Mouse (Mus musculus) heart, embryonic 10.5 days (tissue): Measurements from ENCODE around the gene Prune2. TPM values are rescaled to one million over a fixed set of nuclear protein-coding genes. Genes with fewer than 3 reads are reported as not detected.

ENCODE experiments used
- DNase-seq: peaks from one replicate; pipeline ENCODE4 v3.0.0-alpha.2; 2017; ENCODE audit warnings: low spot score
- H3K27ac ChIP-seq: fragments of 300-500 bp; sonication (generic); 2 replicates; pipeline ENCODE4 v1.5.1; 2016; ENCODE audit warnings: mild to moderate bottlenecking
- H3K27me3 ChIP-seq: fragments of 300-500 bp; sonication (generic); 2 replicates; pipeline ENCODE4 v1.6.1; 2016; ENCODE audit warnings: mild to moderate bottlenecking; ENCODE audit not compliant: poor library complexity, insufficient read depth, severe bottlenecking
- H3K36me3 ChIP-seq: fragments of 300-500 bp; sonication (generic); 2 replicates; pipeline ENCODE4 v1.6.1; 2016; ENCODE audit warnings: mild to moderate bottlenecking, moderate library complexity
- H3K4me1 ChIP-seq: fragments of 300-500 bp; sonication (generic); 2 replicates; pipeline ENCODE4 v1.6.1; 2016; ENCODE audit warnings: mild to moderate bottlenecking
- H3K4me3 ChIP-seq: fragments of 300-500 bp; sonication (generic); 2 replicates; pipeline ENCODE4 v1.5.1; 2016; ENCODE audit warnings: mild to moderate bottlenecking, moderate library complexity
- H3K9me3 ChIP-seq: fragments of 300-500 bp; sonication (generic); 2 replicates; pipeline ENCODE4 v1.6.1; 2016; ENCODE audit warnings: mild to moderate bottlenecking, moderate library complexity
- WGBS: fragments of 180-500 bp; shearing (Covaris S2); methylation state at CpG from one replicate; pipeline ENCODE4 v1.1.7; 2016; 5-methylcytosine and 5-hydroxymethylcytosine counted together
- polyA plus RNA-seq: library from polyadenylated mRNA; unstranded; fragments of >200 nt; fragmentation: Nextera tagmentation; extraction: Ambion mirVana; gene quantifications from 2 replicates; pipeline ENCODE4 v1.2.1, GENCODE M21; 2016

The Prune2 gene
- polyA plus RNA-seq, 1 experiment from 2014 or later = 3.6 TPM

DNA sequence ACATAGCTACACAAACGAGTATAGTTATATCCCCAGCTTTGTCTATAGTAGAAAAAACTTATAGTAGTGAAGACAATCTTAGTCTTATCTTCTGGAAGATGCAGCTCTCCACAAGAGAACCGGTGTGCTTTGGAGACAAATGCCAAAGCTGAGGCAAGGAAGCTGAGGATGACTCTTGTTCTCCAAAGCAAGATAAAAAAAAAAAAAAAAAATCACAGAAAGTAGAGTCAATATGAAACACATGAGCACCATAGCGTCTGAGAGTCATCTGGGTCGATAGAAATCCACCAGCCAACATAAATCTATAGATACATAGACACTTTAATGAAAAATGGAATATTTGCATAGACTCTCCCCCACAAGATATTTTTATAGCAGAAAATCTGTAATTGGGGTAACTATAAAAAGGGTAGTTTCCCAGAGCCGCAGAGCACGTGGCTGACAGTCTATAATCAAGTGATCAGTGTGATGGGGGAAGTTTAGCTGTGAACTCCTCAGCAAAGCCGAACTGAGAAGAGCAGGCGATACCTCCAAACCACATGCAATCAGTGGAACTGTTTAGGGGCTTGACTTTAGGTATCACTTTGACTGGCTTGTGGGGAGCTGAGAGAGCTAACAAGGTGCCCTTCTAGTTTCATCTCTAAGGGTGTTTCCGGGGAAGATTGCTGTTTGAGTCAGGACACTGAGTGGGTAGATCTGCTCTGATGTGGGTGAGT lies 308.7 kb downstream of the Prune2 start:
- no peaks in the 10 kb centered on the region for H3K4me1 ChIP-seq
- WGBS = 87% methylated on average over 9 of the region's 9 CpGs
- DNase-seq = no peak

DNA sequence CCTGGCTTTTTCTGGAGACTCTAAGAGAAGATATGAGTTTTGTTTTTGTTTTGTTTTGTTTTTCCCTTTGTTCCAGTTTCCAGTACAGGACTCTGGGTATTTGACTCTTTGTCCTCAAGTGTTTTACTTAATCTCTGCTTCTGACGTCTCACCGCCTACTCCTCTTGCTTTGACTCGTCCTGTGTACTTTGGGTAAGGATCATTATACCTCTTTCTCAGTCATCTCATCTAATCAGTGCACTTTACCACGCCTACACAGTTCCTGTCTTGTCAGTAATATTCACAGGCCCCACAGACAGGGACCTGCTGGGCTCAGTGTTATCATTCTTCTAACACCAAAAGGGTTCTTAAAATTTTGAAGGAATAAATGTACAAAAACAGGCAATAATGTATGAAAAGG lies 312.8 kb downstream of the Prune2 start:
- no peak for DNase-seq
- no peak overlapping the region for H3K27ac ChIP-seq
- H3K4me3 ChIP-seq = no peak overlapping the region
- no peaks in the 10 kb centered on the region for H3K36me3 ChIP-seq
- no peaks in the 10 kb centered on the region for H3K9me3 ChIP-seq
- 62% methylated on average over 4 of the region's 4 CpGs for WGBS
- H3K4me1 ChIP-seq = peaks cover 7% of the 10 kb centered on the region; the same call in 1 of the 2 replicates
- no peaks in the 10 kb centered on the region for H3K27me3 ChIP-seq

More for the DNA sequence above, 308.7 kb downstream of the Prune2 start:
- Histone ChIP-seq H3K9me3 (no peaks in the 10 kb centered on the region), H3K36me3 (no peaks in the 10 kb centered on the region), H3K27ac (no peak overlapping the region), H3K4me3 (no peak overlapping the region), H3K27me3 (no peaks in the 10 kb centered on the region)

DNA sequence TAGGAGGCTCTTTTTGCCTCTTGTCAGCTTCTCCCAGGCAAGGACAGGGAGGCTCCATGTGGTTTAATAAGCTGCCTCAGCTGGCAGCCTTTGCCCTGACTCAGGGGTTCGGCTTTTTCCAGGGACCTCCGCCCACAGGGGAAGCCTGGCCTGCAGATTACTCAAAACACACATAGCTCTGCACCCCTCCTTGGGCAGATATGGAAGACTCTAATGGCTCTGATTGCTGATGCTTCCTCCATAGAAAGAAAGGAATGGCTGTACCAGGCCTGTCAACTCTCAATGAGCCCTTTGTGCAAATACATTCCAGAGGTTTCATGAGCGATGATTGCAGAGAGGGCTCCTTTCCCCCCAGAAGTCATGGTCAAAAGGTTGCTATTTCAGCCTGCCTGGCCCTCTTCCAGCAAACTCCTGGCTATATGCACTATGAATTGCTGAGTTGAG lies 315.3 kb downstream of the Prune2 start:
- Histone ChIP-seq H3K27ac (peak overlapping the region; percentile 76), H3K36me3 (no peaks in the 10 kb centered on the region), H3K27me3 (no peaks in the 10 kb centered on the region), H3K9me3 (no peaks in the 10 kb centered on the region), H3K4me1 (peaks cover 7% of the 10 kb centered on the region; the same call in 1 of the 2 replicates), H3K4me3 (no peak overlapping the region)
- DNase-seq = peak; percentile 83
- WGBS = 27% methylated on average over 3 of the region's 3 CpGs

DNA sequence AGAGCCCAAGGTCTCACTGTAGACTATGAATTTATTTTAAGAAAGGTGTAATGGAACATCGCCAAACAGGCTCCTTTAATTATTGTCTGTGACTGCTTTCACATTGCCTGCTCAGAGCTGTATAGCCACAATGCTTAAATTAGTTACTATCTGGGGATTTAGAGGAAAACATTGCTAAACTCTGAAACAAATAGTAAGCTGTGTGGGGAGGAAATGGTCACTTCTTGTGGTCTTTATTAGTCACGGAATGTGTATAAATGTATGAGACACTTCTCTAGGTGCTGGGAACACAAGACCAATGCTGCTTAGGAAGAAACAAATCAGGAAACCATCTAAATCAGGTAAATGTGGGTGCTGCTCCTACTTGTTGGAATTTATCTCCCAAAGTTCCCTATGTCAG lies 317.1 kb downstream of the Prune2 start:
- no peaks in the 10 kb centered on the region for H3K9me3 ChIP-seq
- no peaks in the 10 kb centered on the region for H3K27me3 ChIP-seq
- no peak for DNase-seq
- peaks cover 7% of the 10 kb centered on the region; the same call in 1 of the 2 replicates for H3K4me1 ChIP-seq
- no peak overlapping the region for H3K4me3 ChIP-seq
- H3K36me3 ChIP-seq = no peaks in the 10 kb centered on the region
- 82% methylated on average over 2 of the region's 2 CpGs for WGBS
- no peak overlapping the region for H3K27ac ChIP-seq

Other genes with a start within 250 kb of the Prune2 start
- 7.4 and 8.2 TPM in 2 replicates for gene Vps13a, start 175.2 kb upstream of the Prune2 start, polyA plus RNA-seq
- gene Foxb2, start 82.3 kb upstream of the Prune2 start, polyA plus RNA-seq = not detected in 2 replicates